Mouse (Mus musculus) midbrain, embryonic 13.5 days (tissue): ENCODE measurements around the gene Tada2a. TPM values are rescaled to one million over a fixed set of nuclear protein-coding genes. Genes with fewer than 3 reads are reported as not detected.
A peak's percentile ranks its signal among the peaks of the same experiment; 100 is the strongest.

Source experiments
- ATAC-seq: fragments of 200-750 bp; cut with Nextera tagmentation; 2 replicates; pipeline ENCODE4 v1.8.0; 2017; ENCODE audit warnings: mild to moderate bottlenecking, moderate TSS enrichment, moderate library complexity
- H3K27ac ChIP-seq: fragments of 300-500 bp; sonication (generic); 2 replicates; pipeline ENCODE4 v1.5.1; 2015; ENCODE audit warnings: inconsistent platforms, mild to moderate bottlenecking, moderate library complexity
- H3K27me3 ChIP-seq: fragments of 300-500 bp; sonication (generic); 2 replicates; pipeline ENCODE4 v1.6.1; 2015; ENCODE audit warnings: mild to moderate bottlenecking, inconsistent platforms
- H3K36me3 ChIP-seq: fragments of 300-500 bp; sonication (generic); 2 replicates; pipeline ENCODE4 v1.6.1; 2015; ENCODE audit warnings: mild to moderate bottlenecking, inconsistent platforms
- H3K4me1 ChIP-seq: fragments of 300-500 bp; sonication (generic); replicated peaks from 2 replicates; pipeline ENCODE4 v1.6.1; 2015; ENCODE audit warnings: inconsistent platforms
- H3K4me2 ChIP-seq: fragments of 300-500 bp; sonication (generic); replicated peaks from 2 replicates; pipeline ENCODE4 v1.6.1; 2015; ENCODE audit warnings: moderate library complexity, mild to moderate bottlenecking, inconsistent platforms
- H3K4me3 ChIP-seq: fragments of 300-500 bp; sonication (generic); replicated peaks from 2 replicates; pipeline ENCODE4 v1.5.1; 2015; ENCODE audit warnings: mild to moderate bottlenecking, inconsistent platforms
- H3K9ac ChIP-seq: fragments of 300-500 bp; sonication (generic); replicated peaks from 2 replicates; pipeline ENCODE4 v1.6.1; 2015; ENCODE audit warnings: mild to moderate bottlenecking, inconsistent platforms
- H3K9me3 ChIP-seq: fragments of 300-500 bp; sonication (generic); 2 replicates; pipeline ENCODE4 v1.6.1; 2016; ENCODE audit warnings: mild to moderate bottlenecking, inconsistent platforms
- WGBS: fragments of 180-500 bp; shearing (Covaris S2); methylation state at CpG from one replicate; pipeline ENCODE4 v1.1.7; 2015; 5-methylcytosine and 5-hydroxymethylcytosine counted together
- polyA plus RNA-seq: library from polyadenylated mRNA; unstranded; fragments of >200 nt; fragmentation: Nextera tagmentation; extraction: Ambion mirVana; gene quantifications from 2 replicates; pipeline ENCODE4 v1.2.1, GENCODE M21; 2015

Gene Tada2a
- polyA plus RNA-seq, 1 experiment from 2014 or later, result 32.9 TPM

DNA sequence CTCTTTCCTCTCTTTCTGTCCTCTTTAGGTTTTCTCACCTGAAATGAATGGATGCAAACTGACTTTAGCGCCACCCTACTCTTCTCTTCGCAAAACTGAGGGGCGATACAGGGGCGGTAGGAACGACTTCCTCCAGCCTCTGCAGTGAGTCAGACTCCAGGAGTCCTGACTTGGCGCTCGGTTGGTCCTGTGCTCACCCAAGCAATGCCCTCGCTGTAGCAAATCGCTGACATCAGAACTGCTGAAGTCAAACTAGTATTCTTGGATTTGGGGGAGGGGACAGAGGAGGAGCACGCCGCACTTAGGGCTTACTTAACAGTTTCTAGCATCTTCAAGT lies 60.4 kb downstream of the Tada2a start, which contains the start of gene Dusp14:
Dusp14 (minus strand) TSS at position 228 of the 337 bp plus-strand sequence.
- 12% methylated on average over 11 of the region's 11 CpGs for WGBS
- ATAC-seq, result no peak

DNA sequence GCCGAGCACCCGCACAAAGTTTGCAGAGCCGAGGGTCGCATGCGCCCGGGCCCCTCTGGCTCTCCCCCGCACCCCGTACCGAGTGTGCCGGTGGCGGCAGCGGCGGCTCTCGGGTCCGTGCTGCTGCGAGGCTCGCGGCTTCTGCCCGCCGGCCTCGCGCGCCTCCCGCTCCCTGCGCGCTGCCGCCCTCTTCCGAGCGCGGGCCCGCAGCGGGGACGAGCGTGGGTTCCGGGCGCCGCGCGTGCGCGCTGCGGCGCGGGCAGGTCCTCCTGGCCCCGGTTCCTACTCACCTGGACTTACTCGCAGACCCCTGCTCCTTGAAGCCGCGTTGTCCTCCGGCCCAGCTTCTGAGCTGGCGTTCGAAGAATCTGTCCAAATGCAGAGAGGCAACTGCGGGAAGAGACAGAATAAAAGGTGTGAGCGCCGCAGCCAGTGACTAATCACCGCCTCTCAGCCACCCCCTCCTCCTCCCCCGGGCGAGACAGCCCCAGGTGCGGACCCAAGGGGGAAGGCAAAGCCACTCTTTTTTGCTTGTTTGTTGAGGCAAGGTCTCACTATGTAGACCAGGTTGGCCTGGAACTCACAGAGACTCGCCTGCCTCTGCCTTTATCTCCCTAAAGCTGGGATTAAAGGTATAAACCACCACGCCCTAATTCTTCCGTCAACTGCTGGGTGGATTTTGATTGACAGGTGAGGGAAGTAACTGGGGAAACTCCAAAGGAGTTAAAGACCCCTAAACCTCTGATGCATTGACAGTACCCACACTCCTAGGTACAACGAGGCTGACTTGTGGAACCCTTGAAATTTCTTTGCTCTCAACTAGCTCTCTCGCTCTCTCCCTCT lies 61.0 kb downstream of the Tada2a start:
- no peaks in the 10 kb centered on the region for H3K36me3 ChIP-seq
- peaks cover 29% of the 10 kb centered on the region for H3K4me1 ChIP-seq
- peak overlapping the region; percentile 94 for H3K4me2 ChIP-seq
- 3% methylated on average over 57 of the region's 63 CpGs for WGBS
- H3K27me3 ChIP-seq, result peaks cover 49% of the 10 kb centered on the region
- no peaks in the 10 kb centered on the region for H3K9me3 ChIP-seq
- peak overlapping the region; percentile 62 for H3K4me3 ChIP-seq
- H3K9ac ChIP-seq, result peak overlapping the region; percentile 76
- no peak overlapping the region for H3K27ac ChIP-seq
- peak; percentile 81 for ATAC-seq

More for the DNA sequence above, 60.4 kb downstream of the Tada2a start, which contains the start of gene Dusp14:
- Histone ChIP-seq H3K9ac (peak within 1 kb of the TSS; percentile 76), H3K4me1 (peaks cover 29% of the 10 kb centered on the region), H3K9me3 (no peaks in the 10 kb centered on the region), H3K27ac (no peak within 1 kb of the TSS), H3K27me3 (peaks cover 49% of the 10 kb centered on the region), H3K4me2 (peak within 1 kb of the TSS; percentile 94), H3K36me3 (no peaks in the 10 kb centered on the region), H3K4me3 (peak within 1 kb of the TSS; percentile 62)

DNA sequence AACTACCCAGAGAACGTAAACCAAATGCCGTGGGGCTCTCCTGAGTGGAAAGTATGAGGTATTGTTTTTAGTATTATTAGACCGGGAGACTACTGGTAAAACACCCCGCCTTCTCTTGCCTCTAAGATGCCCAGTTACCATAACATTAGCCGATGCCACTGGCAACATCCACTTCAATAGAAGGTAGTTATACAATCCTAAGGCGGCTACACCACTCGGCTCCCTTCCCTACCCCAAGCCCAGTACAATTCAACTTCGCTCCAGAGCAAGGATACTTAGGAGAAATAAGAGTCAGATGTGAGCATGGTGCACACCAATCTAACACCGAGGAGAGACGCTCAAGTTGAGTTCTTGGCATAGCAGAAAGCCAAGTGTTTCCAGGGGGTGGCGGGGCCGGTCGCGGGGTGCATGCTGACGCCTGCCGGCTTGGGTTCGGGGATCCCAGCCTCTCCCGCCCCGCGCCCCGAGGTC lies 61.6 kb downstream of the Tada2a start:
- peak overlapping the region; percentile 76 for H3K9ac ChIP-seq
- WGBS, result 3% methylated on average over 21 of the region's 21 CpGs
- no peaks in the 10 kb centered on the region for H3K9me3 ChIP-seq
- H3K27ac ChIP-seq, result no peak overlapping the region
- H3K27me3 ChIP-seq, result peaks cover 49% of the 10 kb centered on the region
- no peaks in the 10 kb centered on the region for H3K36me3 ChIP-seq
- peak overlapping the region; percentile 94 for H3K4me2 ChIP-seq
- H3K4me1 ChIP-seq, result peaks cover 25% of the 10 kb centered on the region
- peak overlapping the region; percentile 62 for H3K4me3 ChIP-seq
- peak; percentile 58 for ATAC-seq

DNA sequence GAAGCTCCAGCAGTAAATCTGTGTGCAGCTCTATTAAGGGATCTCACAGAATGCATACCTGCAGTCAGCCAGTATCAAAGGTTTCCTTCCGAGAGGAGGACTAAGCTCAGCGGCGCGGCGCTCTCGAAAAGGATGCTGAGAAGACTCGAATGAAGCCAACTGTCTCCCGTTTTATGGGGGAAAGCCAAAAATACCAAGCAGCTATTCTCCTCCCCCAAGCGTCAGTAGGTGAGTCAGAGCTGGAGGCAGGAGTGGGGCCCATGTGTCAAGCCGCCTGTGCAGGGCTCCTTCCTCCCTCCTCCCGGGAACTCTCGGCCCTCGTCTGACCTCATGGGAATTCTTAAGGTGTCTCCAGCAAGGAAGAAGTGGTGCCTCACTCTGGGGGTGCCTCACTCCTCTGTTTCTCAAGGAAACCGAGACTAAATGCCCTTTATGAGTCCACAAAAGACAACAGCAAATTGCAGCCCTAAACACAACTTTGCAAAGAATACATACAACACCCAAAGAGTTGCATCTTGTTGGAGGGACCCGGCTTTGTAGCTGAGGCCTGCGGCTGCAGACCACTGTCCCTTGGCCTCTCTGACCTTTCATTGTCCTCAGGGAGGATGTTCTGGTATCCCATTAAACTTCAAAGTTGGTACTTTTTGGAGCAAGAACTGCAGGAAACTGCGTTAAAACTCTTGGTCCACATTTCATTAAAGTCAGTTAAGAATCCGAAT lies 62.3 kb downstream of the Tada2a start:
- Histone ChIP-seq H3K27ac (no peak overlapping the region), H3K9ac (no peak overlapping the region), H3K4me2 (peak overlapping the region; percentile 94), H3K4me3 (peak overlapping the region; percentile 62), H3K9me3 (no peaks in the 10 kb centered on the region), H3K27me3 (peaks cover 49% of the 10 kb centered on the region), H3K36me3 (no peaks in the 10 kb centered on the region), H3K4me1 (peaks cover 22% of the 10 kb centered on the region)
- 5% methylated on average over 18 of the region's 18 CpGs for WGBS
- no peak for ATAC-seq

DNA sequence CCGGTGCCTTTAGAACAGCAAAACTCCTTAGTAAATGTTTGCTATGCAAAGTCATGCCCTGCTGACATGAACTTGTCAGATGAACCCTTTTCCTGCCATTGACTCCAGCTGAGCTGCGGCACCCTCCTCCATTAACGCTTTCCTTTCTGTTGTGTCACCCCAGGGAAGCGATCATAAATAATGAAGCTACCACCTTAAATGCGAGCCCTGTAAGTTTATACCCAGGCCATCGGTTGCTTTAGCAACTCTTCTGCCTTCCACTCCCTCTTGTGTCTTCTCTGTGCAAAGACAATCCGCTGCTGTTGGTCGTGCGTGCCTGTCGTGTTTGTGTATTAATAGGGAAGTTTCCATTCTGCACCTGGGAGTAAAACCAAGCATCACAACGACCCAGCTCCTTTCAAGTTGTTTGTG lies 63.3 kb downstream of the Tada2a start:
- H3K27me3 ChIP-seq, result peaks cover 49% of the 10 kb centered on the region
- no peak overlapping the region for H3K27ac ChIP-seq
- ATAC-seq, result no peak
- no peak overlapping the region for H3K9ac ChIP-seq
- WGBS, result 7% methylated on average over 11 of the region's 11 CpGs
- H3K4me3 ChIP-seq, result peak overlapping the region; percentile 8
- H3K9me3 ChIP-seq, result no peaks in the 10 kb centered on the region
- H3K36me3 ChIP-seq, result no peaks in the 10 kb centered on the region
- peaks cover 26% of the 10 kb centered on the region for H3K4me1 ChIP-seq
- H3K4me2 ChIP-seq, result peak overlapping the region; percentile 17

DNA sequence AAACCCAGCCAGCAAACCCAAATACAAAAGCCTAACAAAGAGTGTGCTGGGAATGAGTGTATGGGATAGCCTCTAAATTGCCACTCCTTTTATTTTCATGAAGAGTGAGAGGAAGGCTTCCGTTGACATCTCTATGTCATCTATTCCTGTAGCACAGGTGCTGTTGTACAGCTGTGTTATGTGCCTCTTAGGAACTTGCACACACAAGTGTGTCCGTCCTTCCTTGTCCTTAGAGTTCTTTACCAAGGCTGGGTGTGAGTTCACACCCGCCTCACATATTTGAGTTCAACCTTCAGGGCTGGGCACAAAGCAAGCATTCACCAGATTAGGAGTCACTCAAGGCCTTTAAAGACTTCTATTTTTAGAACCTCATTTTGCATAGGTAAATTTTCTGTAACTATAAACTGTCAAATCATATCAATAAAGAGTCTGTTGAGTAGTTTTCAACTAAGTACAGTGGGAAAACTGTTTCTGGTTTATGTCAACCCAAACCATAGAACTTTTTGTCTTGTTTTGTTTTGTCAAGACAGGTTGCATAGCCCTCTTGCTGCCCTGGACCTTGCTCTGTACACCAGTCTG lies 65.7 kb downstream of the Tada2a start:
- Histone ChIP-seq H3K27me3 (peaks cover 32% of the 10 kb centered on the region), H3K4me1 (peaks cover 26% of the 10 kb centered on the region), H3K36me3 (no peaks in the 10 kb centered on the region), H3K4me3 (no peak overlapping the region), H3K9ac (no peak overlapping the region), H3K27ac (no peak overlapping the region), H3K4me2 (no peak overlapping the region), H3K9me3 (no peaks in the 10 kb centered on the region)
- no peak for ATAC-seq
- WGBS, result 94% methylated on average over 3 of the region's 3 CpGs

DNA sequence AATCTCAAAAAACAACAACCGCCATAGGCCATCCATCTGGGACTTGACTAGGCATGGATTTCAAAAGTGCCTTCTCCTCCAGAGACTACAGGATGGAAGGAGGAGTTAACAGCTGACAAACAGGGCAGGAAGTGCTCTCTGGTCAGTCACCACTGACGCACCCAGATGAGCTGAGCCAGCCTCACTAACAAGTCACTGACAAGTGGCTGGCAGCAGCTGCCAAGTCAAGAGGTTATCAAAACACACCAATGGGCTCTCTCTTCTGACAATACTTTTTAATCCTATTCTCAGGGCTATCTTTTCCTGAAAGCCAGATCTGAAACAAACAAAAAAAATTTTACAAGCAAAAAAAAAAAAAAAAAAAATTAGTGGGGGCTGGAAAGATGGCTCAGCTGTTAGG lies 66.6 kb downstream of the Tada2a start:
- 54% methylated on average over 2 of the region's 2 CpGs for WGBS
- no peaks in the 10 kb centered on the region for H3K9me3 ChIP-seq
- no peak overlapping the region for H3K27ac ChIP-seq
- no peak for ATAC-seq
- no peak overlapping the region for H3K4me2 ChIP-seq
- H3K4me1 ChIP-seq, result peaks cover 22% of the 10 kb centered on the region
- no peaks in the 10 kb centered on the region for H3K36me3 ChIP-seq
- no peak overlapping the region for H3K9ac ChIP-seq
- no peak overlapping the region for H3K4me3 ChIP-seq
- H3K27me3 ChIP-seq, result peaks cover 25% of the 10 kb centered on the region

DNA sequence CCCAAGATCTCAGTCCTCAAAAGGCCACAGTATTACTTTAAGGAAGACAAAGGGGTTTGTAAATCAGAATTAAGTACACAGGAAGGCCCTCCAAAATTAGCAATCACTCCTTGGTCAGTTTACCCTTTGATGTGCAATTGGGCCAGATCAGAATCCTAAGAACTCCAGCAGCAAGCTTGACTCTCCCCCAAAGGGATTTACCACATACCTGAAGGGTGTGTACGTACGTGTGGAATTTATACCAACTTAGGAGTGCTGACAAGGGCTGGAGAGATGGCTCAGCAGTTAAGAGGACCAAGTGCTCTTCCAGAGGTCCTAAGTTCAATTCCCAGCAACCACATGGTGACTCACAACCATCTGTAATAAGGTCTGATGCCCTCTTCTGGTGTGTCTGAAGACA lies 67.5 kb downstream of the Tada2a start:
- Histone ChIP-seq H3K36me3 (no peaks in the 10 kb centered on the region), H3K4me3 (no peak overlapping the region), H3K4me1 (peaks cover 13% of the 10 kb centered on the region), H3K27me3 (peaks cover 16% of the 10 kb centered on the region), H3K4me2 (no peak overlapping the region), H3K9me3 (no peaks in the 10 kb centered on the region), H3K27ac (no peak overlapping the region), H3K9ac (no peak overlapping the region)
- WGBS, result 88% methylated on average over 2 of the region's 2 CpGs
- ATAC-seq, result no peak

DNA sequence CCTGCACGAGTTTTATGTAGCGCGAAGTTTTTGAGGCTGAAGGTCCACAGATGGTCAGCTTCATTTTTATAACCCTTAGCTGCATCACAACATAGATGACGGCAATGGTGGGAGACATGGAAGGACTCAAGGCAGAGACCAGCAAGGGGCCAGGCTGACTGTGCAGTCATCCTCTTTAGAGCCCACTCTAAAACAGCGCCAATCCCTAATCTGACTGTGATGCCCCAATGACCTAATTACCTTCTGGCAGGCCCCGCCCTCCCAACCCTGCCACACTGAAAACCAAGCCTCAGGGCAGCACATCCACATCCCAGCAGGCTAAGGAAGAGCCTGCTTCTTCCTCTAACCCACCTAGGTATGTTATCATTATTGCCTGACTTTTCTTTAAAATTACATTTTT lies 68.8 kb downstream of the Tada2a start:
- H3K4me3 ChIP-seq, result no peak overlapping the region
- no peaks in the 10 kb centered on the region for H3K36me3 ChIP-seq
- no peak overlapping the region for H3K9ac ChIP-seq
- H3K27ac ChIP-seq, result no peak overlapping the region
- H3K4me2 ChIP-seq, result no peak overlapping the region
- 0 out of 2 replicates have a peak, but pooled peaks cover 4% of the 10 kb centered on the region for H3K4me1 ChIP-seq
- H3K9me3 ChIP-seq, result no peaks in the 10 kb centered on the region
- 82% methylated on average over 6 of the region's 6 CpGs for WGBS
- peaks cover 3% of the 10 kb centered on the region for H3K27me3 ChIP-seq
- ATAC-seq, result no peak

DNA sequence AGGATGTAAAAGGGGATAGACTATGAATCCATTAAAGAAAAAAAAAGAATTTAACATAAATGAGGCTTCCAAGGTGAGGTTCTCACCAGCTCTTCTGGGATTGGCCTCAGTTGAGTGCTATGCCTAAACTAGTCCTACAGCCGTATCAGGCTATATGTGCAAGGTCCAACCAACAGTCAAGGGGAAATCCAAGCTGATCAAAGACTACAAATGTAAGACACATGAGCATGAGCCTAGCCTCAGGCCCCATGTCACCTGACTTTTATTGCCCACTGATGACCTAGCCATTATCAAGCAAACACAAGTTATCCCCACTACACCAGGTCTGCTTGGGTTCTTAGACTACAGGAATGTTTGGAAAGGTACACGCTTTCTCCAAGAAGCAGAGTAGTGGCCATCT lies 69.6 kb downstream of the Tada2a start:
- H3K27me3 ChIP-seq, result no peaks in the 10 kb centered on the region
- H3K9me3 ChIP-seq, result no peaks in the 10 kb centered on the region
- H3K4me1 ChIP-seq, result 0 out of 2 replicates have a peak, but pooled peaks cover 4% of the 10 kb centered on the region
- no peak overlapping the region for H3K9ac ChIP-seq
- no peak overlapping the region for H3K27ac ChIP-seq
- H3K4me2 ChIP-seq, result no peak overlapping the region
- WGBS, result 95% methylated on average over 2 of the region's 2 CpGs
- H3K36me3 ChIP-seq, result no peaks in the 10 kb centered on the region
- no peak overlapping the region for H3K4me3 ChIP-seq
- no peak for ATAC-seq

DNA sequence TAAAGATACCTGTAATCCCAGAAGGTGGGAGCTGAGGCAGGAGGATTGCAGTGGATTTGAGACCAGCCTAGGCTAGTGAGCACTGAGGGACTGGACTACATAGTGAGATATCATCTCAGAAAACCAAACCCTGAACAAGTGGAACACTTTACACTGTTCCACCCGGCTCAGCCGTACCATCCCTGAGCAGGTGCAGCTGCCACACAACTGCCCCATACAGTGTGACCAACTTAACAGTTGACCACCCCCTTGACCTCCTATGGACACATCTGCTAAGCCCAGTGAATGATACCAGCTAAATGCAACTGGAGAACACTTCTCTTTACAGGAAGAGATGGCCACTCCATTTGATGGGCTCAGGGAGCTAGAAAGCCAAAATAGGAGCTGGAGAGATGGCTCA lies 72.0 kb downstream of the Tada2a start:
- ATAC-seq, result no peak
- 96% methylated on average over 2 of the region's 2 CpGs for WGBS
- H3K4me1 ChIP-seq, result peaks cover 11% of the 10 kb centered on the region; the same call in 1 of the 2 replicates
- H3K4me2 ChIP-seq, result no peak overlapping the region
- H3K27me3 ChIP-seq, result no peaks in the 10 kb centered on the region
- no peak overlapping the region for H3K4me3 ChIP-seq
- no peaks in the 10 kb centered on the region for H3K36me3 ChIP-seq
- no peaks in the 10 kb centered on the region for H3K9me3 ChIP-seq
- H3K27ac ChIP-seq, result no peak overlapping the region
- H3K9ac ChIP-seq, result no peak overlapping the region
